Mouse (Mus musculus) hindbrain, postnatal 0 days (tissue): ENCODE measurements at regions not wholly inside any gene's neighbourhood (a gene's known extent, or its start where the extent isn't known, plus 50 kb on each side); places are given as distances from the start of the nearest gene placed in this dataset.
A peak's percentile ranks its signal among the peaks of the same experiment; 100 is the strongest.

Experiments used
- ATAC-seq: fragments of 200-750 bp; cut with Nextera tagmentation; 2 replicates; pipeline ENCODE4 v1.8.0; 2017; ENCODE audit warnings: mild to moderate bottlenecking, moderate TSS enrichment, moderate library complexity
- DNase-seq: peaks from one replicate; pipeline ENCODE4 v3.0.0-alpha.2; 2015; ENCODE audit warnings: low spot score
- H3K27ac ChIP-seq: fragments of 300-500 bp; sonication (generic); 2 replicates; pipeline ENCODE4 v1.5.1; 2014; ENCODE audit warnings: mild to moderate bottlenecking
- H3K27me3 ChIP-seq: fragments of 300-500 bp; sonication (generic); 2 replicates; pipeline ENCODE4 v1.6.1; 2014; ENCODE audit warnings: low read length, mixed read lengths; ENCODE audit not compliant: insufficient read depth
- H3K36me3 ChIP-seq: fragments of 300-500 bp; sonication (generic); 2 replicates; pipeline ENCODE4 v1.6.1; 2014; ENCODE audit warnings: low read length, mixed read lengths; ENCODE audit not compliant: insufficient read depth
- H3K4me1 ChIP-seq: fragments of 300-500 bp; sonication (generic); 2 replicates; pipeline ENCODE4 v1.6.1; 2014; ENCODE audit warnings: antibody characterized with exemption, low read length, mixed read lengths; ENCODE audit not compliant: insufficient read depth
- H3K4me2 ChIP-seq: fragments of 300-500 bp; sonication (generic); 2 replicates; pipeline ENCODE4 v1.6.1; 2014; ENCODE audit warnings: low read depth, mild to moderate bottlenecking, low read length, moderate library complexity, mixed read lengths
- H3K4me3 ChIP-seq: fragments of 300-500 bp; sonication (generic); 2 replicates; pipeline ENCODE4 v1.5.1; 2014; ENCODE audit warnings: low read length
- H3K9ac ChIP-seq: fragments of 300-500 bp; sonication (generic); replicated peaks from 2 replicates; pipeline ENCODE4 v1.6.1; 2014; ENCODE audit warnings: mild to moderate bottlenecking, low read length, moderate library complexity, mixed read lengths
- H3K9me3 ChIP-seq: fragments of 300-500 bp; sonication (generic); 2 replicates; pipeline ENCODE4 v1.6.1; 2016; ENCODE audit warnings: low read length, mixed read lengths
- CTCF ChIP-seq: IDR thresholded peaks from 2 replicates; pipeline ENCODE4 v1.5.1; 2016; ENCODE audit warnings: antibody characterized with exemption, control low read depth, low read depth
- WGBS: fragments of 180-500 bp; shearing (Covaris S2); extraction: QIAGEN DNeasy Blood & Tissue Kit; methylation state at CpG from one replicate; pipeline ENCODE4 v1.1.7; 2014; 5-methylcytosine and 5-hydroxymethylcytosine counted together

- Histone ChIP-seq H3K27ac (no peak overlapping the region), H3K4me3 (no peak overlapping the region), H3K4me2 (no peak overlapping the region), H3K9me3 (no peaks in the 10 kb centered on the region), H3K36me3 (no peaks in the 10 kb centered on the region), H3K27me3 (no peaks in the 10 kb centered on the region), H3K9ac (no peak overlapping the region), H3K4me1 (no peaks in the 10 kb centered on the region)
- DNase-seq (no peak), ATAC-seq (no peak)
- 58% methylated on average over 11 of the region's 11 CpGs for WGBS
- peak; percentile 54 for TF ChIP-seq CTCF
Measured at GRCm38 (mm10) chr12:10571643-10572377, 181.2 kb downstream of the Rdh14 start.

- 66% methylated on average over 5 of the region's 5 CpGs for WGBS
- TF ChIP-seq CTCF, result no peak
- no peaks in the 10 kb centered on the region for H3K27me3 ChIP-seq
- no peaks in the 10 kb centered on the region for H3K36me3 ChIP-seq
- ATAC-seq (no peak), DNase-seq (no peak)
- H3K9ac ChIP-seq, result no peak overlapping the region
- H3K4me2 ChIP-seq, result no peak overlapping the region
- H3K4me1 ChIP-seq, result no peaks in the 10 kb centered on the region
- no peaks in the 10 kb centered on the region for H3K9me3 ChIP-seq
- H3K27ac ChIP-seq, result no peak overlapping the region
- no peak overlapping the region for H3K4me3 ChIP-seq
Measured at GRCm38 (mm10) chr12:10572378-10572650, 181.7 kb downstream of the Rdh14 start.

GRCm38 (mm10) chr12:10573381-10573780, 182.8 kb downstream of the Rdh14 start:
- Histone ChIP-seq H3K9me3 (no peaks in the 10 kb centered on the region), H3K36me3 (no peaks in the 10 kb centered on the region), H3K27ac (no peak overlapping the region), H3K4me1 (no peaks in the 10 kb centered on the region), H3K4me3 (no peak overlapping the region), H3K4me2 (no peak overlapping the region), H3K27me3 (no peaks in the 10 kb centered on the region), H3K9ac (no peak overlapping the region)
- DNase-seq, result no peak
- ATAC-seq, result no peak
- TF ChIP-seq CTCF, result no peak
- 84% methylated on average over 9 of the region's 9 CpGs for WGBS

- H3K4me1 ChIP-seq, result no peaks in the 10 kb centered on the region
- DNase-seq, result no peak
- 74% methylated on average over 4 of the region's 4 CpGs for WGBS
- no peak overlapping the region for H3K9ac ChIP-seq
- H3K9me3 ChIP-seq, result no peaks in the 10 kb centered on the region
- no peak overlapping the region for H3K4me2 ChIP-seq
- no peak overlapping the region for H3K4me3 ChIP-seq
- no peak for ATAC-seq
- H3K27me3 ChIP-seq, result no peaks in the 10 kb centered on the region
- H3K36me3 ChIP-seq, result no peaks in the 10 kb centered on the region
- H3K27ac ChIP-seq, result no peak overlapping the region
- no peak for TF ChIP-seq CTCF
Measured at GRCm38 (mm10) chr12:10582840-10583614, 192.5 kb downstream of the Rdh14 start.

- peak; percentile 81 for ATAC-seq
- no peak overlapping the region for H3K27ac ChIP-seq
- peak; percentile 44 for DNase-seq
- H3K36me3 ChIP-seq, result no peaks in the 10 kb centered on the region
- no peaks in the 10 kb centered on the region for H3K27me3 ChIP-seq
- H3K4me2 ChIP-seq, result no peak overlapping the region; the same call in 1 of the 2 replicates
- no peak overlapping the region for H3K4me3 ChIP-seq
- no peak for TF ChIP-seq CTCF
- no peak overlapping the region for H3K9ac ChIP-seq
- 58% methylated on average over 7 of the region's 7 CpGs for WGBS
- no peaks in the 10 kb centered on the region for H3K4me1 ChIP-seq
- no peaks in the 10 kb centered on the region for H3K9me3 ChIP-seq
Measured at GRCm38 (mm10) chr12:10584026-10584425, 193.5 kb downstream of the Rdh14 start.

- peak; percentile 93 for ATAC-seq
- peak; percentile 95 for TF ChIP-seq CTCF
- 32% methylated on average over 8 of the region's 8 CpGs for WGBS
Measured at GRCm38 (mm10) chr12:10589537-10589936, 199.0 kb downstream of the Rdh14 start.

More at GRCm38 (mm10) chr12:10589537-10589936, 199.0 kb downstream of the Rdh14 start:
- Histone ChIP-seq H3K4me2 (no peak overlapping the region), H3K9ac (no peak overlapping the region), H3K4me1 (no peaks in the 10 kb centered on the region), H3K27ac (no peak overlapping the region), H3K27me3 (no peaks in the 10 kb centered on the region), H3K36me3 (no peaks in the 10 kb centered on the region), H3K4me3 (no peak overlapping the region), H3K9me3 (no peaks in the 10 kb centered on the region)
- peak; percentile 92 for DNase-seq
